10 mouse cellular contexts compared by ENCODE assay signal in the genomic region with DNA sequence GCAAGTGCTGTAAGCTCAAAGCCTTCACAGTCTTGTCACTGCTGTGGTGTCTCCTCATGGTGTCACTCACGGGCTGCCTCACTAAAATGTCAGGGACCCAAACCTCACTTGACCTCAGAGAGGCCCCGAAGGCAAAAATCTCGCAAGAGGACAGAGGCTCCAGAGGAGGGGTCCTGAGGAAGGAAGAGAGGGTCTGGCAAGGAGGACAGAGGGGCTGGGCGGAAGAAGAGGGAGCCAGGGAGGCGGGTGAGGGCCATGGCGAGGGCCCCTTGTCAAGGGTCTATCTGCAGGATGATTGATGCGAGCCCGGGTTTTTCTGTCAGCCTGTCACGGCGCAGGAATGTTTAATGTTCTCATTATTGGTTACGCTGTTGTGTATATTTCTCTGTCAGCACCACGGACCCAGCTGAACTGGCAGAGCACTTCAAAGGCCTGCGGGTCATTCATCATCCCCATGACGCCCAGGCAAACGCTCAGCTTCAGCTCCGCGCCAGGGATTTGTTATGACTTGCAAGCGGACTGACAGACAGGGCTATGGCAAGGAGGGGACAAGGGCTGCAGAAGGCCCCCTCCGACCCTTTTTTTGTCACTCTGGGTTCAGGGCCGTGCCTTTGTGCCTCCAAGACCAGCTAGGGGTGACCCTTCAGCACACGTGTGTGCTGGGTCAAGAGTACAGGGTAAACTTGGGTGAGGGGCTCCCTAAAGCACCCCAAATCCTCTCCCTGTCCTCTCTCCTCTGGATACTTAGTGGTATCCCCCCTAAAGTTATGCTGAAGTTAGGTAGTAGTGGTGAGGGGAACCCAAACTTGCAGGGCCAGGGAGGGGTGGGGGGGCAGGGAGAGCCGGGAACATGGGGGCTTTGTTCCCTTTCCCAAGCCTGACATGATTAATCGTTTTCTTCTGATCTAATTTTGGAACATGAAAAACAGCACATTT. TPM values are rescaled to one million over a fixed set of nuclear protein-coding genes. Genes with fewer than 3 reads are reported as not detected.
DNase-seq lines count a peak whose midpoint lies in the region; ATAC-seq and TF ChIP-seq lines count a peak whose summit lies in the region.
"Had no signal": no experiment of that assay in that cellular context is flagged by ENCODE, and none has a peak within 500 bp of the region (broad histone marks: within the 10 kb centered on the region; RNA-seq: fewer than 3 reads in every experiment).

No protein-coding gene starts in this region.

- H3K4me1 ChIP-seq in lung, embryonic 14.5 days (ENCODE audit: insufficient read depth), result peaks cover 21% of the 10 kb centered on the region

- no peaks in the 10 kb centered on the region for H3K36me3 ChIP-seq in lung, embryonic 14.5 days (ENCODE audit: insufficient read depth)

- H3K4me2 ChIP-seq in lung, embryonic 14.5 days, result peak overlapping the region; percentile 57

- peak overlapping the region; percentile 92 for H3K27ac ChIP-seq in lung, embryonic 14.5 days (ENCODE audit: low read depth)
- H3K27ac ChIP-seq: liver, embryonic 14.5 days had no signal

- H3K4me3 ChIP-seq in lung, embryonic 14.5 days (ENCODE audit: low read depth, low read length), result 0 out of 2 replicates have a peak overlapping the region, but pooled peaks have one; percentile 8

- peak; percentile 90 for DNase-seq in 3T3-L1 (ENCODE audit: low read depth, low spot score)
- peak; percentile 84 for DNase-seq in adrenal gland, postnatal 36 days
- DNase-seq in gastrocnemius, postnatal 25 days, result peak; percentile 24
- peak; percentile 28 for DNase-seq in kidney, adult 11 months
- peak; percentile 98 for DNase-seq in lung, embryonic 14.5 days
- DNase-seq in ovary, postnatal 36 days (ENCODE audit: low spot score), result peak; percentile 47
- no peak for DNase-seq in cerebellum, adult 8-10 months

- peak; percentile 93 for ATAC-seq in lung, embryonic 14.5 days (ENCODE audit: insufficient read depth)
- ATAC-seq in megakaryocyte-erythroid progenitor cell, adult 5-6 weeks (replicated peaks; ENCODE audit: low FRiP score, low TSS enrichment, poor library complexity, severe bottlenecking), result no peak
- ATAC-seq: Patski had no signal

- TF ChIP-seq CTCF in lung, embryonic 14.5 days (IDR thresholded peaks at IDR 0.05; ENCODE audit: low read depth), result peak; percentile 31; the same call in 1 of the 2 replicates

- H3K27me3 ChIP-seq in lung, embryonic 14.5 days (ENCODE audit: insufficient read depth, low read length), result no peaks in the 10 kb centered on the region

- H3K9ac ChIP-seq in lung, embryonic 14.5 days, result peak overlapping the region; percentile 21; the same call in 1 of the 2 replicates
- H3K9ac ChIP-seq: liver, embryonic 14.5 days had no signal

- H3K9me3 ChIP-seq in lung, embryonic 14.5 days (ENCODE audit: low read depth, low read length), result peaks cover 4% of the 10 kb centered on the region; the same call in 1 of the 2 replicates

- 2% methylated on average over 23 of the region's 23 CpGs for WGBS in lung, embryonic 14.5 days

RNA-seq across cellular contexts. Expression of a gene that starts 55.1 kb away (rescaled TPM):
- 10 to 100 TPM; 54.8 to 83.5 TPM for total RNA-seq in adrenal gland, postnatal 36 days (2021)
- total RNA-seq in gastrocnemius, postnatal 25 days (2021), result 1 to 10 TPM; 7.0 to 8.9 TPM
- polyA plus RNA-seq in lung, embryonic 14.5 days (2014; fragmentation: Nextera tagmentation; extraction: Ambion mirVana), result 15.4 and 17.0 TPM in 2 replicates
- 67.6 and 76.2 TPM in 2 replicates for total RNA-seq in megakaryocyte-erythroid progenitor cell, adult 5-6 weeks (2014; fragmentation: Nextera tagmentation)
- 17.7 and 24.2 TPM in 2 replicates for total RNA-seq in megakaryocyte-erythroid progenitor cell, adult 5-6 weeks (2017)
